Mouse (Mus musculus) stomach, embryonic 16.5 days (tissue): ENCODE data around the gene Herc4. TPM values are rescaled to one million over a fixed set of nuclear protein-coding genes. Genes with fewer than 3 reads are reported as not detected.

Experiments
- ATAC-seq: fragments of 200-750 bp; cut with Nextera tagmentation; 2 replicates; pipeline ENCODE4 v1.8.0; 2017; ENCODE audit warnings: moderate number of reproducible peaks, moderate TSS enrichment; ENCODE audit not compliant: insufficient read depth, low FRiP score
- H3K27ac ChIP-seq: fragments of 300-500 bp; sonication (generic); 2 replicates; pipeline ENCODE4 v1.5.1; 2014; ENCODE audit warnings: low read length
- H3K27me3 ChIP-seq: fragments of 300-500 bp; sonication (generic); 2 replicates; pipeline ENCODE4 v1.6.1; 2014; ENCODE audit warnings: low read length, control low read depth, mixed read lengths; ENCODE audit not compliant: control insufficient read depth, insufficient read depth
- H3K36me3 ChIP-seq: fragments of 300-500 bp; sonication (generic); 2 replicates; pipeline ENCODE4 v1.6.1; 2014; ENCODE audit warnings: low read length; ENCODE audit not compliant: control insufficient read depth, insufficient read depth
- H3K4me1 ChIP-seq: fragments of 300-500 bp; sonication (generic); 2 replicates; pipeline ENCODE4 v1.6.1; 2014; ENCODE audit warnings: low read length, control low read depth, mixed read lengths; ENCODE audit not compliant: control insufficient read depth, insufficient read depth
- H3K4me2 ChIP-seq: fragments of 300-500 bp; sonication (generic); 2 replicates; pipeline ENCODE4 v1.6.1; 2014; ENCODE audit warnings: low read depth, low read length, mixed read lengths
- H3K4me3 ChIP-seq: fragments of 300-500 bp; sonication (generic); replicated peaks from 2 replicates; pipeline ENCODE4 v1.5.1; 2014; ENCODE audit warnings: mild to moderate bottlenecking, low read length
- H3K9ac ChIP-seq: fragments of 300-500 bp; sonication (generic); 2 replicates; pipeline ENCODE4 v1.6.1; 2014; ENCODE audit warnings: low read length
- H3K9me3 ChIP-seq: fragments of 300-500 bp; sonication (generic); replicated peaks from 2 replicates; pipeline ENCODE4 v1.6.1; 2016; ENCODE audit warnings: low read length, control low read depth; ENCODE audit not compliant: control insufficient read depth
- WGBS: fragments of 180-500 bp; shearing (Covaris S2); extraction: QIAGEN DNeasy Blood & Tissue Kit; methylation state at CpG from one replicate; pipeline ENCODE4 v1.1.7; 2014; 5-methylcytosine and 5-hydroxymethylcytosine counted together
- polyA plus RNA-seq: library from polyadenylated mRNA; unstranded; fragments of >200 nt; fragmentation: Nextera tagmentation; extraction: Ambion mirVana; gene quantifications from 2 replicates; pipeline ENCODE4 v1.2.1, GENCODE M21; 2015

Herc4 gene
- polyA plus RNA-seq, 1 experiment from 2014 or later, result 41.1 TPM

DNA sequence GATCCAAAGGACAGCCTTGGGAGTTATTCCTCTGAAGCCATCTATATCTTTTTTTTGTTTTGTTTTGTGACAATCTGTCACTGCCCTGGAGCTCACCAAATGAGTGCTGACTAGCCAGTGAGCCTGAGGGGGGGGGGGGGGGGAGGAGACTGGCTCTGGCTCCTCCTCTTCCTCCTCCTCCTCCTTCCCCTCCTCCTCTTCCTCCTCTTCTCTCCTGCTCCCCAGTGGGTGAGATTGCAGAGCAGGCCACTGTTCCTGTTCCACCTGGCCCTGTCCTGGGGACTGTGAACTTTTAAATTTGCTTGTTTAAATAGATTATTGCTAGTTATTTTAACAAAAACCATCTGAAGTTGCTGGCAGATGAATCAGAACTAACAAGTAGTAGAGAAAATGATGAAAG, 28.8 kb downstream of the Herc4 start:
- no peaks in the 10 kb centered on the region for H3K27me3 ChIP-seq
- H3K27ac ChIP-seq, result no peak overlapping the region
- no peak overlapping the region for H3K4me2 ChIP-seq
- H3K9ac ChIP-seq, result no peak overlapping the region
- ATAC-seq, result no peak
- no peak overlapping the region for H3K4me3 ChIP-seq
- peaks cover 2% of the 10 kb centered on the region; the same call in 1 of the 2 replicates for H3K36me3 ChIP-seq
- no peaks in the 10 kb centered on the region for H3K9me3 ChIP-seq
- no peaks in the 10 kb centered on the region for H3K4me1 ChIP-seq

DNA sequence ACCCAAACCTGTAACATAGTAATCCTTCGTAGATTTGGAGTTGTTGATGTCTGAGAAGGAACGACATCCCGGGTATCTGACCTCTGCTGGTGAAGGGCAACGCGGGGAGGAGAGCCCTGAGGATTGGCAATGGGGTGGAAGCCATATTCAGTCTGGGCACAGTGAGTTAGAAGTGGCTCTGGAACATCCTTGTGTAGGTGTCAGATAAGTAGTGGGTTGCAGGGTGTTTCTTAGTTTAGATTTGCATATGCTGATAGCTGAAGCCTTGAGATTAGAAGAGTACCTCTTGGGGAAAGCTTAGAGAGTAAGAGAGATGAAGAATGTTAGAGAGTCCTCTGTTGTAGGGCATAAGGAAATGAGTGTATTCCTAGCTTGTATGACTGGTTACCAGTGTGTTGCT, 29.3 kb downstream of the Herc4 start:
- WGBS, result 85% methylated on average over 5 of the region's 5 CpGs
- no peaks in the 10 kb centered on the region for H3K27me3 ChIP-seq
- H3K4me1 ChIP-seq, result no peaks in the 10 kb centered on the region
- no peak for ATAC-seq
- no peak overlapping the region for H3K4me2 ChIP-seq
- H3K36me3 ChIP-seq, result peaks cover 2% of the 10 kb centered on the region; the same call in 1 of the 2 replicates
- no peak overlapping the region for H3K4me3 ChIP-seq
- H3K9me3 ChIP-seq, result no peaks in the 10 kb centered on the region
- no peak overlapping the region for H3K9ac ChIP-seq
- H3K27ac ChIP-seq, result no peak overlapping the region

GRCm38 (mm10) chr10:63277010-63277409, 33.4 kb downstream of the Herc4 start:
- peaks cover 15% of the 10 kb centered on the region; the same call in 1 of the 2 replicates for H3K36me3 ChIP-seq
- ATAC-seq, result no peak

GRCm38 (mm10) chr10:63279851-63280250, 36.2 kb downstream of the Herc4 start:
- no peak overlapping the region for H3K4me3 ChIP-seq
- no peak overlapping the region for H3K9ac ChIP-seq
- H3K4me2 ChIP-seq, result no peak overlapping the region
- H3K27ac ChIP-seq, result no peak overlapping the region
- H3K4me1 ChIP-seq, result no peaks in the 10 kb centered on the region
- no peaks in the 10 kb centered on the region for H3K27me3 ChIP-seq
- no peak for ATAC-seq
- WGBS, result 92% methylated on average over 3 of the region's 3 CpGs
- peaks cover 21% of the 10 kb centered on the region for H3K36me3 ChIP-seq
- H3K9me3 ChIP-seq, result no peaks in the 10 kb centered on the region

More at GRCm38 (mm10) chr10:63277010-63277409, 33.4 kb downstream of the Herc4 start:
- no peak overlapping the region for H3K9ac ChIP-seq
- no peaks in the 10 kb centered on the region for H3K27me3 ChIP-seq
- H3K9me3 ChIP-seq, result no peaks in the 10 kb centered on the region
- 90% methylated on average over 3 of the region's 3 CpGs for WGBS
- no peak overlapping the region for H3K4me2 ChIP-seq
- no peak overlapping the region for H3K27ac ChIP-seq
- no peaks in the 10 kb centered on the region for H3K4me1 ChIP-seq
- H3K4me3 ChIP-seq, result no peak overlapping the region

DNA sequence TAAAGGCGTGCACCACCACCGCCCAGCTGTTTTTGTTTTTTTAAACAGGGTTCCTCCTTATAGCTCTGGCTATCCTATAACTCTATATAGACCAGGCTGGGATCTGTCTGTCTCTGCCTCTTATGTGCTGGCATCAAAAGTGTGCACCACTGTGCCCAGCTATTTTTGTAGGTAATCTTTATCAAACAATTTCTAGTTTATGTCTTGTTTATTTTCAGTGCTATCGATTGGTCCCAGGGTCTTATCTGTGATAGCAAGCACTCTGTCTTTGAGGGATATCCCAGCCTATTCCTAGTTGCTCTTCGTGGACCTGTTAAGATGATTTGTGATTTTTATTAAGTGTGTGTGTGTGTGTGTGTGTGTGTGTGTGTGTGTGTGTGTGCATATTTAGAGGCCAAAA, 38.8 kb downstream of the Herc4 start:
- H3K9ac ChIP-seq, result no peak overlapping the region
- no peaks in the 10 kb centered on the region for H3K27me3 ChIP-seq
- ATAC-seq, result no peak
- peaks cover 21% of the 10 kb centered on the region for H3K36me3 ChIP-seq
- 81% methylated on average over 4 of the region's 4 CpGs for WGBS
- H3K4me1 ChIP-seq, result no peaks in the 10 kb centered on the region
- H3K9me3 ChIP-seq, result no peaks in the 10 kb centered on the region
- H3K4me3 ChIP-seq, result no peak overlapping the region
- no peak overlapping the region for H3K4me2 ChIP-seq
- no peak overlapping the region for H3K27ac ChIP-seq

DNA sequence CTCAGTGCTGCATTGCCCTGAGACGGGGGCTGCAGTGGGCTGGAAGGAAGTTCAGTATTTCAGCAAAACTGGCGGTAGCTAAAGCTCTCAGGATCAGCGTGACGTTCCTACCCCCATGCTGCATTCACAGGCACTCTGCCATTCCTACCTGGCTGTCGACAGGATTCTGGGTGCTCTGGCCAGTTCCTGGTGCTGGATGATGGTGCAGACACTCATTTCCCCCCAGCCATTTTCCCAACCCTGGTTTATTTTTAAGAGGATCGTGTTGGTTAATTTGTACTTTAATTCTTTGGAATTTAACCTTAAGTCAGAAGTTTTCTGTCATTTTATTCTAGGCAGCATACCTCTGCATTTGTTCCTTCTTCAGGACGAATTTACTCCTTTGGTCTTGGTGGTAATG, 39.2 kb downstream of the Herc4 start:
- Histone ChIP-seq H3K27ac (no peak overlapping the region), H3K36me3 (peaks cover 21% of the 10 kb centered on the region), H3K9me3 (no peaks in the 10 kb centered on the region), H3K27me3 (no peaks in the 10 kb centered on the region), H3K4me2 (no peak overlapping the region), H3K4me1 (no peaks in the 10 kb centered on the region), H3K4me3 (no peak overlapping the region), H3K9ac (no peak overlapping the region)
- 88% methylated on average over 7 of the region's 7 CpGs for WGBS
- no peak for ATAC-seq

- Histone ChIP-seq H3K4me3 (no peak overlapping the region), H3K36me3 (0 out of 2 replicates have a peak, but pooled peaks cover 3% of the 10 kb centered on the region), H3K9ac (no peak overlapping the region), H3K4me2 (no peak overlapping the region), H3K4me1 (no peaks in the 10 kb centered on the region), H3K9me3 (no peaks in the 10 kb centered on the region), H3K27me3 (no peaks in the 10 kb centered on the region), H3K27ac (no peak overlapping the region)
- ATAC-seq, result no peak
- WGBS, result 89% methylated on average over 2 of the region's 2 CpGs
Observed at GRCm38 (mm10) chr10:63302356-63302755, 58.7 kb downstream of the Herc4 start.

DNA sequence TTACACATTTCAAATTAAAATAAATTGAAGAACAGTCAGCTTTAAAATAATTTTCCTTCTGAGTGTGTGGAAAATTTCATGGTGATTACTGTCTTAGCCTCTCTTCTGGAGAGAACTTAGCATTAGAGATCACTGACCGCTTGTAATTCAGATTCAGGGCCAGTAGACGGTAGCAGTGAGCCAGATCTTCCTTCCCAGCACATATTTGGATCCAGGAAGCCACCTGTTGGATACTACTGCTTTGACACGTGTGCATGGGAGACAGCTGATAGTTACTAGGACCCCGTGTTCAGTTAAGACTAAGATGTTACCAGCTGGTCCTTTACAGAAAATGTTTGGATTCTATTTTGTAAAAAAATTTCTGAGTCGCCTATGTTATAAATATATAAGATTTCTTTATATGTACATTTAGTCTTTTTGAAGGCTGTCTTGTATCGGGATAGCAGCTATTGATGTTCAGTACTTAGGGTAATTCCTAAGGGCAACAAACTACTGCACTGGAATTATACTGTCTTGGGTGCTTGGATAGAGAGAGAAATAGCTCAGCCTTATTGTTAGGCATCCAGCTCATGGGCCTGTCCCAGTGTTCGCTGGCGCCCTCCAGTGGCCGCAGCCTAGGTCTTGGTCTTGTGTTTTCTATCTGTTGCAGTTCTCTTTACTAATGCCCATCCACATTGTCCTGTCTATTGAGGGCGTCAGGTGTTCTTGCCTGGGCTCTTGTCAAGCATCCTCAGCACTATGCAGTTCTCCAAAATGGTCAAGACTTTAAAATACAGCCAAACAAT, 65.2 kb downstream of the Herc4 start:
- no peak overlapping the region for H3K4me3 ChIP-seq
- no peak overlapping the region for H3K27ac ChIP-seq
- no peak for ATAC-seq
- H3K9me3 ChIP-seq, result no peaks in the 10 kb centered on the region
- H3K4me1 ChIP-seq, result no peaks in the 10 kb centered on the region
- H3K36me3 ChIP-seq, result peaks cover 22% of the 10 kb centered on the region
- no peak overlapping the region for H3K4me2 ChIP-seq
- 42% methylated on average over 10 of the region's 10 CpGs for WGBS
- no peaks in the 10 kb centered on the region for H3K27me3 ChIP-seq
- no peak overlapping the region for H3K9ac ChIP-seq

GRCm38 (mm10) chr10:63313726-63314125, 70.1 kb downstream of the Herc4 start:
- ATAC-seq, result no peak

More at GRCm38 (mm10) chr10:63313726-63314125, 70.1 kb downstream of the Herc4 start:
- Histone ChIP-seq H3K9me3 (no peaks in the 10 kb centered on the region), H3K4me1 (no peaks in the 10 kb centered on the region), H3K36me3 (peaks cover 25% of the 10 kb centered on the region), H3K4me2 (no peak overlapping the region), H3K9ac (no peak overlapping the region), H3K27ac (no peak overlapping the region), H3K4me3 (no peak overlapping the region), H3K27me3 (no peaks in the 10 kb centered on the region)
- 81% methylated on average over 1 of the region's 1 CpGs for WGBS
